Mouse (Mus musculus): ENCODE measurements around the gene Zranb1.

GRCm38 (mm10) chr7:133005772-133006171 lies 74.8 kb downstream of the Zranb1 start:
- TF ChIP-seq CTCF (IDR thresholded peaks at IDR 0.05; ENCODE audit: low read depth, low read length): no peak
- TF ChIP-seq EP300 (IDR thresholded peaks at IDR 0.05; ENCODE audit: insufficient read depth, low read depth, low read length): peak; percentile 93
